Comparison of ENCODE assay signal across 15 mouse cellular contexts in the genomic region with DNA sequence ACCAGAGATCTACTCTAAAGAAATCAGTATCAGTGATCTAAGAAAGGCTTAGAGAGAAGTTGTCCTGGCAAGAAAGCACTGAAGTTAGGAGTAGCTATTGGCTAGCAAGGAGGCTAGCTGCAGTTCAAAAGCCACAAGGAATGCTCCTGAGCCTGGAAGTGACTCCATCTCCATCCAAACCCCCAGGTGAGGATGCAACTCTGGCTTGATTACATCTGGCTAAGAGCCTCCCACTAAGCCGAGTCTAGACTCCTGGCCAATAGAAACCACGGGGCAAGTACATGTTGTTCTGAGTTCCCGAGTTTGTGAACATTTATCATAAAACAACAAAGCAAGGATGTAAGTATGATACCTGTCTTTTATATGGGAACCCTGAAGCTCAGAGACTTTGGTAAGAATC. TPM values are rescaled to one million over a fixed set of nuclear protein-coding genes. Genes with fewer than 3 reads are reported as not detected.
A peak's percentile ranks its signal among the peaks of the same experiment; 100 is the strongest.
DNase-seq lines count a peak whose midpoint lies in the region; ATAC-seq lines count a peak whose summit lies in the region.
"Had no signal": no experiment of that assay in that cellular context is flagged by ENCODE, and none has a peak within 500 bp of the region (broad histone marks: within the 10 kb centered on the region; RNA-seq: fewer than 3 reads in every experiment).

No protein-coding gene starts in this region.

- no peaks in the 10 kb centered on the region for H3K9me3 ChIP-seq in heart, embryonic 12.5 days (replicated peaks)
- H3K9me3 ChIP-seq: G1E had no signal

- 75% methylated on average over 3 of the region's 3 CpGs for WGBS in heart, embryonic 12.5 days

- no peak overlapping the region for H3K9ac ChIP-seq in heart, embryonic 12.5 days

- H3K27ac ChIP-seq in heart, embryonic 12.5 days (ENCODE audit: poor library complexity, severe bottlenecking): no peak overlapping the region

- DNase-seq in fat pad, adult 2 months (ENCODE audit: extremely low read depth, low read depth, low spot score): peak; percentile 69
- peak; percentile 83 for DNase-seq in gonadal fat pad, adult 2 months (ENCODE audit: low read depth)
- DNase-seq in induced T-regulatory cell, adult 2 months (ENCODE audit: low read depth): peak; percentile 10
- no peak for DNase-seq in embryo, embryonic 10 days (ENCODE audit: low spot score)
- no peak for DNase-seq in cerebellum, postnatal 4 days (ENCODE audit: low spot score in 2 of 2)
- DNase-seq: B cell, adult 2 months had no signal

- ATAC-seq in heart, embryonic 12.5 days (ENCODE audit: insufficient number of reproducible peaks, low FRiP score): no peak
- ATAC-seq: activated CD4-positive, CD25-positive, alpha-beta regulatory T cell, adult 4 months; CD4-positive, CD25-positive, alpha-beta regulatory T cell, adult 4 months; Patski had no signal

- peaks cover 21% of the 10 kb centered on the region for H3K4me1 ChIP-seq in heart, embryonic 12.5 days (replicated peaks)

- no peaks in the 10 kb centered on the region for H3K27me3 ChIP-seq in heart, embryonic 12.5 days (replicated peaks)
- H3K27me3 ChIP-seq: CH12.LX, Patski had no signal

- no peak overlapping the region for H3K4me3 ChIP-seq in heart, embryonic 12.5 days

- H3K4me2 ChIP-seq in heart, embryonic 12.5 days: no peak overlapping the region

- H3K36me3 ChIP-seq in heart, embryonic 12.5 days: no peaks in the 10 kb centered on the region
- H3K36me3 ChIP-seq: G1E had no signal

RNA-seq across cellular contexts. Expression of gene Eps8l3, which starts 33.6 kb away (rescaled TPM):
- 0.38 and 0.52 TPM in 2 replicates for polyA plus RNA-seq in gonadal fat pad, adult 2 months (2012; rRNA removed)
- polyA plus RNA-seq in heart, embryonic 12.5 days (2016; fragmentation: Nextera tagmentation; extraction: Ambion mirVana): 0.23 TPM in 1 of 2 replicates, not detected in the other
- polyA plus RNA-seq: activated CD4-positive, CD25-positive, alpha-beta regulatory T cell, adult 4 months; adrenal gland, adult 2 months; brain, embryonic 14.5 days; C2C12; CD4-positive, CD25-positive, alpha-beta regulatory T cell, adult 4 months; G1E; Patski had no signal

RNA-seq across cellular contexts. Expression of gene Gstm5, which starts 52.2 kb away (rescaled TPM):
- polyA plus RNA-seq in gonadal fat pad, adult 2 months (2012; rRNA removed): 163 and 175 TPM in 2 replicates
- 118 and 119 TPM in 2 replicates for polyA plus RNA-seq in heart, embryonic 12.5 days (2016; fragmentation: Nextera tagmentation; extraction: Ambion mirVana)
- polyA plus RNA-seq: activated CD4-positive, CD25-positive, alpha-beta regulatory T cell, adult 4 months; G1E had no signal

Comparison
In these comparisons a context has a peak if more than half of its experiments do, and no peak if none do; other contexts are left out.
1. DNase-seq: peak in fat pad, adult 2 months (single experiment), gonadal fat pad, adult 2 months (single experiment) and induced T-regulatory cell, adult 2 months (single experiment); none in embryo, embryonic 10 days (single experiment) and cerebellum, postnatal 4 days (0 of 2).